Mouse (Mus musculus): Measurements from ENCODE around the gene Grap.

DNA sequence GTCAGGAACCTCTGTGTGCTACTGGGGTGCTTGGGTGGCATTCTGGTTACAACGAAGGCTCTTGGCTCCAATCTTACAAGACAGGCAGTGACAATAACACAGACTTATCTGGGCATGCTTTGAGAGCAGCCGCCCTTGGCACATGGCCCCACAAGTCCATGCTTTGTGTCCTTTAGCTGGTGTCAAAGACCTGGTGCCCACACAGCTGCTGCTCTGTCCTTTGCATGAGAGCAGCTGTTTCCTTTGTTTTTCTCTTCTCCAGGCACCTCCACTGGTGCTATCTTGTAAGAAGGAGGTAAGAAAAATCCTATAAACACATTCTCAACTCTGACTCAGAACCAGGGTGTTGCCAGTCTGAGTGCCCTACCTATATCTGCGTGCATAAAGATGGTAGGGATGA, 15.2 kb upstream of the Grap start:
- TF ChIP-seq POLR2A (IDR thresholded peaks at IDR 0.05; ENCODE audit: insufficient read depth, low read depth, low read length) (no peak), CTCF (IDR thresholded peaks at IDR 0.05; ENCODE audit: insufficient read depth, low read depth, low read length) (no peak)
